Mouse (Mus musculus): Measurements from ENCODE around the gene Gmppa. TPM values are rescaled to one million over a fixed set of nuclear protein-coding genes. Genes with fewer than 3 reads are reported as not detected.
A peak's percentile ranks its signal among the peaks of the same experiment; 100 is the strongest.

Gene Gmppa
- polyA plus RNA-seq, 1 experiment from 2014 or later = 77.8 TPM

GRCm38 (mm10) chr1:75476441-75476840 is 40.7 kb downstream of the Gmppa start:
- WGBS = 97% methylated on average over 11 of the region's 11 CpGs
- H3K4me2 ChIP-seq (ENCODE audit: low read length) = no peak overlapping the region
- H3K36me3 ChIP-seq (ENCODE audit: control insufficient read depth, insufficient read depth, low read length) = peaks cover 28% of the 10 kb centered on the region
- no peak overlapping the region for H3K27ac ChIP-seq (ENCODE audit: low read depth, low read length)
- H3K9ac ChIP-seq (ENCODE audit: low read depth, low read length) = no peak overlapping the region
- H3K9me3 ChIP-seq (ENCODE audit: control insufficient read depth, low read length) = no peaks in the 10 kb centered on the region
- H3K4me3 ChIP-seq (ENCODE audit: low read length) = no peak overlapping the region
- no peak for ATAC-seq
- no peaks in the 10 kb centered on the region for H3K27me3 ChIP-seq (replicated peaks; ENCODE audit: control insufficient read depth, insufficient read depth, low read length)
- peaks cover 25% of the 10 kb centered on the region for H3K4me1 ChIP-seq (ENCODE audit: control insufficient read depth, insufficient read depth, low read depth, low read length)

- peak overlapping the region; percentile 50 for H3K9ac ChIP-seq (ENCODE audit: low read depth, low read length)
Observed at GRCm38 (mm10) chr1:75477264-75477965, 41.7 kb downstream of the Gmppa start.

DNA sequence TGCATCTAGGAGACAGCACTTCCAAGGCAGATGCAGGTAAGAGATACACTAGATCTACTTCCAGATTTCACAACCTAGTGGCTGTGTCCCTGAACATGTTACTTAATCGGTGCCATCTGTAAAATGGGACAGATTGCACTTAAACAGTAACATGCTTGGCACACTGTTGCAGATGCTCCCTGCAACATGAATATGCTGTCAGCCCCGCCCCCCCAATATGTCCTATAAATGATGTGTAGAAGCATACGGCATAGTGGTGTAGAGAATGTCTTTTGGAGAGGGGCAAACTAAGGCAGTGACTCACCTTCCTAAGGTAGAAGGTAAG is 42.2 kb downstream of the Gmppa start:
- WGBS = 52% methylated on average over 3 of the region's 3 CpGs
- Histone ChIP-seq H3K9me3 (ENCODE audit: control insufficient read depth, low read length) (no peaks in the 10 kb centered on the region), H3K4me2 (ENCODE audit: low read length) (peak overlapping the region; percentile 87), H3K4me1 (ENCODE audit: control insufficient read depth, insufficient read depth, low read depth, low read length) (peaks cover 25% of the 10 kb centered on the region), H3K36me3 (ENCODE audit: control insufficient read depth, insufficient read depth, low read length) (peaks cover 28% of the 10 kb centered on the region), H3K4me3 (ENCODE audit: low read length) (peak overlapping the region; percentile 88), H3K9ac (ENCODE audit: low read depth, low read length) (peak overlapping the region; percentile 50), H3K27ac (ENCODE audit: low read depth, low read length) (no peak overlapping the region), H3K27me3 (replicated peaks; ENCODE audit: control insufficient read depth, insufficient read depth, low read length) (no peaks in the 10 kb centered on the region; the same call in 1 of the 2 replicates)
- no peak for ATAC-seq

More at GRCm38 (mm10) chr1:75477264-75477965, 41.7 kb downstream of the Gmppa start:
- no peaks in the 10 kb centered on the region for H3K9me3 ChIP-seq (ENCODE audit: control insufficient read depth, low read length)
- peaks cover 26% of the 10 kb centered on the region for H3K36me3 ChIP-seq (ENCODE audit: control insufficient read depth, insufficient read depth, low read length)
- peak; percentile 1; the same call in 1 of the 2 replicates for ATAC-seq
- peak overlapping the region; percentile 88 for H3K4me3 ChIP-seq (ENCODE audit: low read length)
- H3K4me1 ChIP-seq (ENCODE audit: control insufficient read depth, insufficient read depth, low read depth, low read length) = peaks cover 25% of the 10 kb centered on the region
- no peak overlapping the region for H3K27ac ChIP-seq (ENCODE audit: low read depth, low read length)
- H3K27me3 ChIP-seq (replicated peaks; ENCODE audit: control insufficient read depth, insufficient read depth, low read length) = no peaks in the 10 kb centered on the region; the same call in 1 of the 2 replicates
- WGBS = 9% methylated on average over 35 of the region's 35 CpGs
- peak overlapping the region; percentile 87 for H3K4me2 ChIP-seq (ENCODE audit: low read length)

GRCm38 (mm10) chr1:75478497-75478896 is 42.8 kb downstream of the Gmppa start:
- Histone ChIP-seq H3K9me3 (ENCODE audit: control insufficient read depth, low read length) (no peaks in the 10 kb centered on the region), H3K27ac (ENCODE audit: low read depth, low read length) (peak overlapping the region; percentile 89), H3K9ac (ENCODE audit: low read depth, low read length) (peak overlapping the region; percentile 83), H3K27me3 (replicated peaks; ENCODE audit: control insufficient read depth, insufficient read depth, low read length) (no peaks in the 10 kb centered on the region; the same call in 1 of the 2 replicates), H3K4me2 (ENCODE audit: low read length) (peak overlapping the region; percentile 87), H3K4me1 (ENCODE audit: control insufficient read depth, insufficient read depth, low read depth, low read length) (peaks cover 25% of the 10 kb centered on the region), H3K36me3 (ENCODE audit: control insufficient read depth, insufficient read depth, low read length) (peaks cover 28% of the 10 kb centered on the region), H3K4me3 (ENCODE audit: low read length) (peak overlapping the region; percentile 88)
- no peak for ATAC-seq
- WGBS = under 1% methylated on average over 9 of the region's 25 CpGs

DNA sequence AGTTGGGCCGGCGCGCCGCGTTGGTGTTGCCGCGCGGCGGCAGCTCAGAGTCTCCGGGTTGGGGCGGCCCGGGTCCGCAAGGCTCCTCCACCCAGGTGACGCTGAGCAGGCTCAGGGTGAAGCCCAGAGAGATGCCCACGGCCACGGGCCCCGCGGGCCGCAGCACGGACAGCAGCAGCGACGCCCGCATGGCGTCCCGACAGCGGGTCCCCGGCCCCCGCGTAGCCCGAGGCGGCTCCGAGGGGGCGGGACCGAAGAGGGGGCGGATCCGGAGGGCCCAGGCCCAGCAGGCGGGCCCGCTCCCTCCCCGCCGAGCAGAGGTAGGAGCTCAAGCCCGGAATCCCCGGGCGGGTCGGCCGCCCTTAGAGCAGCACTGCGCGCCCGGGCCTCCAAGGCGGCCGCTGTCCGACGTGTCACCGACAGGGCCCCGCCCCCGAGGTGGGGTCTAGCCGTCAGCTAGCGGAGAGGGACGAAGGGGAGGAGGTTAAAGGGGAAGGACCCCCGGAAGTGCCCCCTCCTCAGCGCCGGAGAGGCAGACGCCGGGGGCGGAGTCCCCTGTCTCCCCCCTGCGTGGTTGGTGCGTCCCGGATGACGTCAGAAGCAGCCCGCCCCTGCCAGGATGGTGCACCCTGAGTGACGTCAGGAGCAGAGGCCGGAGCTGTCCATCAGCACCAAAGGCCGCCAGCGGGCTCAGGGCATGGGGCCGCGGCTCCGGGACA is 43.3 kb downstream of the Gmppa start, which contains the start of the genes Chpf and Tmem198:
Chpf (minus strand) TSS at position 392 of the 719 bp plus-strand sequence.
Tmem198 (plus strand) TSS at position 617 of the 719 bp plus-strand sequence.
- H3K4me1 ChIP-seq (ENCODE audit: control insufficient read depth, insufficient read depth, low read depth, low read length) = peaks cover 25% of the 10 kb centered on the region
- under 1% methylated on average over 62 of the region's 76 CpGs for WGBS

GRCm38 (mm10) chr1:75479635-75479989 is 43.9 kb downstream of the Gmppa start:
- ATAC-seq = no peak
- H3K9me3 ChIP-seq (ENCODE audit: control insufficient read depth, low read length) = no peaks in the 10 kb centered on the region
- peak overlapping the region; percentile 87 for H3K4me2 ChIP-seq (ENCODE audit: low read length)
- H3K9ac ChIP-seq (ENCODE audit: low read depth, low read length) = peak overlapping the region; percentile 83
- no peaks in the 10 kb centered on the region; the same call in 1 of the 2 replicates for H3K27me3 ChIP-seq (replicated peaks; ENCODE audit: control insufficient read depth, insufficient read depth, low read length)
- H3K4me3 ChIP-seq (ENCODE audit: low read length) = peak overlapping the region; percentile 88
- H3K27ac ChIP-seq (ENCODE audit: low read depth, low read length) = peak overlapping the region; percentile 75
- peaks cover 23% of the 10 kb centered on the region for H3K4me1 ChIP-seq (ENCODE audit: control insufficient read depth, insufficient read depth, low read depth, low read length)
- H3K36me3 ChIP-seq (ENCODE audit: control insufficient read depth, insufficient read depth, low read length) = peaks cover 23% of the 10 kb centered on the region
- WGBS = 1% methylated on average over 19 of the region's 24 CpGs

More for the DNA sequence above, 43.3 kb downstream of the Gmppa start, which contains the start of the genes Chpf and Tmem198:
- peak; percentile 91 for ATAC-seq
- Histone ChIP-seq H3K36me3 (ENCODE audit: control insufficient read depth, insufficient read depth, low read length) (peaks cover 24% of the 10 kb centered on the region), H3K4me2 (ENCODE audit: low read length) (peak within 1 kb of the TSS; percentile 87), H3K27me3 (replicated peaks; ENCODE audit: control insufficient read depth, insufficient read depth, low read length) (no peaks in the 10 kb centered on the region; the same call in 1 of the 2 replicates), H3K27ac (ENCODE audit: low read depth, low read length) (peak within 1 kb of the TSS; percentile 89), H3K9ac (ENCODE audit: low read depth, low read length) (peak within 1 kb of the TSS; percentile 83), H3K9me3 (ENCODE audit: control insufficient read depth, low read length) (no peaks in the 10 kb centered on the region), H3K4me3 (ENCODE audit: low read length) (peak within 1 kb of the TSS; percentile 88)

- Histone ChIP-seq H3K27me3 (replicated peaks; ENCODE audit: control insufficient read depth, insufficient read depth, low read length) (peaks cover 3% of the 10 kb centered on the region), H3K9ac (ENCODE audit: low read depth, low read length) (peak overlapping the region; percentile 83), H3K4me1 (ENCODE audit: control insufficient read depth, insufficient read depth, low read depth, low read length) (peaks cover 21% of the 10 kb centered on the region), H3K9me3 (ENCODE audit: control insufficient read depth, low read length) (no peaks in the 10 kb centered on the region), H3K4me2 (ENCODE audit: low read length) (peak overlapping the region; percentile 87), H3K36me3 (ENCODE audit: control insufficient read depth, insufficient read depth, low read length) (peaks cover 23% of the 10 kb centered on the region), H3K4me3 (ENCODE audit: low read length) (peak overlapping the region; percentile 88), H3K27ac (ENCODE audit: low read depth, low read length) (peak overlapping the region; percentile 16)
- no peak for ATAC-seq
- WGBS = 4% methylated on average over 13 of the region's 13 CpGs
Observed at GRCm38 (mm10) chr1:75480036-75480435, 44.3 kb downstream of the Gmppa start.

DNA sequence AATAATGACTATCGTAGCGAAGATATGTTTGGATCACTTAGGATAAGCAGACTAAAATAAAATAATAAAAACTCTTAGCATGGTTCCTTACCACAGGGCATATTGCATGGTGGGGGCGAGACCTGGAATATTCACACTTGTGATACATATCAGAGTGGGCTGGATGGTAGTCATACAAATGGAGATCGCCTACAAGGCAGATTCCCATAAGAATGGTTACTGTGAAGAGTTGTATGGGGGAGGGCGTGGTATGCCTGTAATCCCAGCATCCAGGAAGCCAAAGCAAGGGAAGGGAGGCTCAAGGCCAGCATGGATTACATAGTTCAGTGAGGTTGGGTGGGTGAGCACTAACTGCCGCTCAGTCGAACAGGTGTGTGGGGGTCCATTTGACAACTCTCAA is 45.0 kb downstream of the Gmppa start:
- peaks cover 21% of the 10 kb centered on the region for H3K4me1 ChIP-seq (ENCODE audit: control insufficient read depth, insufficient read depth, low read depth, low read length)
- no peaks in the 10 kb centered on the region for H3K9me3 ChIP-seq (ENCODE audit: control insufficient read depth, low read length)
- ATAC-seq = no peak
- peaks cover 23% of the 10 kb centered on the region for H3K36me3 ChIP-seq (ENCODE audit: control insufficient read depth, insufficient read depth, low read length)
- peaks cover 10% of the 10 kb centered on the region for H3K27me3 ChIP-seq (replicated peaks; ENCODE audit: control insufficient read depth, insufficient read depth, low read length)
- WGBS = 83% methylated on average over 7 of the region's 7 CpGs
- H3K4me3 ChIP-seq (ENCODE audit: low read length) = peak overlapping the region; percentile 88
- no peak overlapping the region for H3K27ac ChIP-seq (ENCODE audit: low read depth, low read length)
- H3K9ac ChIP-seq (ENCODE audit: low read depth, low read length) = 0 out of 2 replicates have a peak overlapping the region, but pooled peaks have one; percentile 17
- peak overlapping the region; percentile 87 for H3K4me2 ChIP-seq (ENCODE audit: low read length)

DNA sequence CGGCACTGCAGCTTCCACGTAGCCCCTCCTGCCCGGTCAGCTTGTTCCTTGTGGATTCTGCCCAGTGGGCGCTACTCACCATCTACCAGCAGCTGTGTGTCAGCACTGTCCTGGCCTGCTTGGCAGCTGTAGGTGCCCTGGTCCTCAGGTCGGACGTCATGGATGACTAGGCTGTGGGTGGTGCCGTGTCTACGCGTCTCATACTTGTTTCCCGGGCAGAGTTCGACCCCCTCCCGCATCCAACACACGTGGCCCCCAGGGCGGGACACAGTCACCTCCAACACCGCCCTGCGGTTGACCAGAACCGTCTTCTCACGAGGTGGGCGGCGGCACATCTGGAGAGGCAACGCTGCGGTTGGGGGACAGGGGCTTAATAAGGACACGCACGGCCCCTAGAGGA is 50.8 kb downstream of the Gmppa start:
- H3K4me2 ChIP-seq (ENCODE audit: low read length) = peak overlapping the region; percentile 91
- peaks cover 24% of the 10 kb centered on the region for H3K27me3 ChIP-seq (replicated peaks; ENCODE audit: control insufficient read depth, insufficient read depth, low read length)
- no peak overlapping the region; the same call in 1 of the 2 replicates for H3K4me3 ChIP-seq (ENCODE audit: low read length)
- no peak overlapping the region for H3K9ac ChIP-seq (ENCODE audit: low read depth, low read length)
- 10% methylated on average over 24 of the region's 24 CpGs for WGBS
- H3K9me3 ChIP-seq (ENCODE audit: control insufficient read depth, low read length) = no peaks in the 10 kb centered on the region
- H3K27ac ChIP-seq (ENCODE audit: low read depth, low read length) = no peak overlapping the region
- H3K36me3 ChIP-seq (ENCODE audit: control insufficient read depth, insufficient read depth, low read length) = peaks cover 18% of the 10 kb centered on the region
- peaks cover 12% of the 10 kb centered on the region for H3K4me1 ChIP-seq (ENCODE audit: control insufficient read depth, insufficient read depth, low read depth, low read length)
- 0 out of 2 replicates have a peak, but pooled peaks have one; percentile 5 for ATAC-seq

Measured in hindbrain, embryonic 16.5 days (tissue).